Mouse (Mus musculus): ENCODE results near the gene Tmem140.

Tmem140 gene

GRCm38 (mm10) chr6:34907696-34908260, 44.8 kb downstream of the Tmem140 start:
- no peak for DNase-seq (ENCODE audit: low read depth, low spot score)

- DNase-seq (ENCODE audit: low read depth, low spot score) = no peak
Measured at GRCm38 (mm10) chr6:34909631-34910345, 46.8 kb downstream of the Tmem140 start.

GRCm38 (mm10) chr6:34910371-34911219, 47.6 kb downstream of the Tmem140 start, which contains the start of gene Wdr91:
Wdr91 (minus strand) TSS chr6:34910876.
- DNase-seq (ENCODE audit: low read depth, low spot score) = peak; percentile 71

GRCm38 (mm10) chr6:34913341-34914040, 50.5 kb downstream of the Tmem140 start:
- no peak for DNase-seq (ENCODE audit: low read depth, low spot score)

GRCm38 (mm10) chr6:34914462-34914861, 51.5 kb downstream of the Tmem140 start:
- no peak for DNase-seq (ENCODE audit: low read depth, low spot score)

- no peak for DNase-seq (ENCODE audit: low read depth, low spot score)
Measured at GRCm38 (mm10) chr6:34919146-34919545, 56.2 kb downstream of the Tmem140 start.

GRCm38 (mm10) chr6:34919956-34920355, 57.0 kb downstream of the Tmem140 start, which contains the start of gene Stra8:
Stra8 (plus strand) TSS chr6:34920163.
- DNase-seq (ENCODE audit: low read depth, low spot score) = no peak

GRCm38 (mm10) chr6:34920631-34921030, 57.7 kb downstream of the Tmem140 start:
- DNase-seq (ENCODE audit: low read depth, low spot score) = no peak

- peak; percentile 71 for DNase-seq (ENCODE audit: low read depth, low spot score)
Measured at GRCm38 (mm10) chr6:34921941-34922340, 59.0 kb downstream of the Tmem140 start.
